Mouse (Mus musculus): ENCODE results near the gene St3gal2.
A peak's percentile ranks its signal among the peaks of the same experiment; 100 is the strongest.
"Not testable (repeated sequence)": the region's sequence is repeated elsewhere in the genome, so short reads cannot be mapped to it uniquely, and the experiment has no call there.

The St3gal2 gene

DNA sequence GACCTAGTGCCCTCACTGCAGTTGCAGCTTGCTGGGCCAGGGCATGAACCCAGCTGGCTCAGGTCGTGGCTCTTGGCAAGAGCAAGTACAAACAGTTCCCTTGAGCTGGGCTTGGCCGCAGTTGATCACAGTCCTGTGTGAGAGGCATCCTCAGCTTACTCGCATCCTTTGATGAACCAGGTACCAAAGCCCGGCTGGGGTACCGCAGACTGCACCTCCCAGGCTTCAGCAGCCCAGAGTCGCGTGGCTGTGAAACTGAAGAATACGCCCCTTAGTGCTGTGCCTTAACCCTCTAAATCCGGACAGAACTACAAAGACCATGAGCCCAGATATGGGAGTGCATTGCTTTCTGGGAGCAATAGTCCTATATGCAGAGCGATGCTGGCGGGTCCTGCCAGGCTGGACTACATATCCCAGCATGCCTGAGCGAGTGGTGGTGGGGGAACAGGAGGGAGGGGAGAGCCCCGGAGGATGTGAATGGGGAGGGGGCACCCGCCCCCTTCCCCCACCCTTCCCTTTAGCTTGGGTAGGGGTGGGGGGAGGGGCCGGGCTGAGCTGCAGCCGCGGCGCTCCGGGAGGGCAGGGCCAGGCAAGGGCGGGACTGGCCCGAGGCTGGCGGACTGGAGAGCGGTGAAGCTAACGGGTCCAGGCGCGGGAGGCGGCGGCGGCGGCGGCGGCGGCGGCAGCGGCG lies at the start of gene St3gal2:
Gene St3gal2, plus strand, starts transcription at position 582 of the 691 bp plus-strand sequence.
- DNase-seq: peak; percentile 89

DNA sequence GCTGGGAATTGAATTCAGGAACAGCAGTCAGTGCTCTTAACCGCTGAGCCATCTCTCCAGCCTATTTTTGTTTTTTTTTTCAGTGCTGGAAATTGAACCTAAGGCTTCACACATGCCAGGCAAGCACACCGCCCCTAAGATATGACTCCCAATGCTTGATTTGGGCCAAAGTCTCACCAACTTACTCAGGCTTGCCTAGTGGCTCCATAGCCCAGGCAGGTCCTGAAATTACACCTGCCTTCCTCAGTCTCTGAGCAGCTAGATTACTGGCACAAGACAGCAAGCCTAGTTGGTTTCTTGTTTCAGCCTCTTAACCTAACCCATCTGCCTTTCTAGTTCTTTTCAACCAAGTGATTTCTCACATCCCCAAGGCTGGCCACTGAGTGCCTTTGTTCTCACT lies 49.2 kb upstream of the St3gal2 start:
- no peak for DNase-seq

DNA sequence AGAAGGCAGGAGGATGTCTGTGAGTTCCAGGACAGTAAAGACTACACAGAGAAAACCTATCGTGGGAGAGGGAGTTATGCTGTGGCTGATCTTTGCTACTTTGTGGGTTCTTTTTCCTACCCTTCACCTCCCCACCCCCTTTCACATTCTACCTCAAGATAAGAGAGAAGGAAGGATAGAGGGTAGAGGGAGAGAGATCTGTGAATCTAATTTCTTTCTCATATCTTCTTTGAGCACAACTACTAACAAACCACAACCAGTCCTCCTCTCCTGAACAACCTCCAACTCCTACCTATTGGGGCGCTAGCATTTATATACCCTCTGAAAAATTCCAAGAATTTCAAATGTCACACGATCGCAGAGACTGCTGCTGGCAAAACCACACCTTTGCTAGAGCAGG lies 41.9 kb upstream of the St3gal2 start:
- no peak for DNase-seq

DNA sequence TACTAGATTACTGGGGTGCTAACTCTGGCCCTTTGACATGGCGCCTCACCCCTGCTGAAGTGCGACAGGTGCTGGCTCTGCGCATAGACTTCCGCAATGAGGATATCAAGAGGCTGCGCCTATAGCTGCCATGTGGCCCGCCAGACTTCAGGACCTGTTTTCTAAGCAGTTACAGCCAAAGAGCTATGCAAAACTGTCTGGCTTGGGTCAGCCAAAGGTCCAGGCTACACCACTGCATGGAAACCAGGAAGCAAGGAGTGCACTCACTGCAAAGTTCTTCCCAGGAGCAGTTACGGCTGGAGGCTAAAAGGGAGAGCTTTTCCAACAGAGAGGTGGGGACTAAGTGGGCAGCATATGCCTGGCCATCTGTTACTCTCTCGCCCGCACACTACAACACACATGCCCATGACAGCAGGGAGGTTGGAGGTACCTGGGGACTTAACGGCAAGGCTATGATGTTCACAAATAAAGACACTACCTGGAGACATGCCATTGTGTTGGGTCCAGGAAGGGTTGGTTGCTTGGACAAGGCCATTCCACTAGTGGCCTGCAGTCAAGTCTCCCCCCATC lies 37.9 kb upstream of the St3gal2 start:
- DNase-seq: peak; percentile 83

DNA sequence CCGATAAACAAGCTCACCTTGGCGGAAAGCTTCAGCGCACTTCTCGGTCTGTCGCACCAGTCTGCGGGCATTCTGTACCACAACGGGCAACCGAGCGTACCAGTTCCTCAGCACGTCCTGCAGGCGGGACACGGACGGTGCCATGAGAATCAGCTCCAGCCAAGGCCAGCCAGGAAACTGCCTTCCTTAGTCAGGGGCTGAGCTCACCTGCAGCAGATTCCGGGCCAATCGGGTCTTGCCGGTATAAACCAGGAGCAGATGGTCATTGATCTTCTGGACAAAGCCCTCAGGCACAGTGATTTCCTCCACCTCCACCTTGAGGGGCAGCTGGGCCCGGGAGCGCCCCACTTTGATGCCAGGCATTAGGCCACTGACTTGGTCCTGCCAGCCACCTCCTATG lies 35.9 kb upstream of the St3gal2 start:
- DNase-seq: peak; percentile 69

DNA sequence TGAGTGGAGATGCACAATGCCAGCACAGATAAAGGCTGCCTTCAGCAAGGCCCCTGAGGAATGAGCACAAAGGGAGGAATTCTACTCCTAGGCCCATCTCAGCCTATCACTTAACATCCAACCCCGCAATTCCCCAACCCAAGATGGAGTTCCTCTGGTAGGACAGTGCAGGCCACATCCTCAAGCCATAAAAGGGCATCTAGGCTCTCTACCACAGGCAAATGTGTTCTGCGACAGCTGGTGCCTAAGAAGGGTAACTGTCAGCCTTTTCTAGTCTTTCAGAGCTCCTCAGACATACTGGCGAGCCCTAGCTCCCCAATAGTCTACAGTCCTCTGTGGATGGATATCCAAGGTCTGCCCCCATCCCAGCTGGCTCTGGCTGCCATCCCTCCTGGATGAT lies 33.1 kb upstream of the St3gal2 start:
- DNase-seq: no peak

DNA sequence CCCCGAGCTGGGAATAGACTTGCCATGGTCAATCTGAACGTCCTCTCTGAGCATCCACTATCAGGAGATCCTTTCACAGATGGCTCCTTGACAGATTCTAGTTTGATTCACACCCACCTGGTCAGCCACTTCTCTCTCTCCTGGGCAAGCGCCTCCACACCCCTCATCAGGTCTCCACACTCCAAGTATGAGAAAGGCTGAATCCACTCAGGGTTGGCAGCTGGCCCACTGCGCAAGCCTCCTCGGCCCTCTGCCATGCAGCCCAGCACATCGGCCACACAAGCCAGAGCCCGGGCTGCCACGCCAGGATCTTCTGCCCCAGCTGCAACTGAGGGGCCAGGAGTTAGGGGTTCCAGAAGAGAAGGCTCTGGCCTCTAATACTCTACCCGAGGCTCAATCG lies 32.2 kb upstream of the St3gal2 start:
- DNase-seq: peak; percentile 62

DNA sequence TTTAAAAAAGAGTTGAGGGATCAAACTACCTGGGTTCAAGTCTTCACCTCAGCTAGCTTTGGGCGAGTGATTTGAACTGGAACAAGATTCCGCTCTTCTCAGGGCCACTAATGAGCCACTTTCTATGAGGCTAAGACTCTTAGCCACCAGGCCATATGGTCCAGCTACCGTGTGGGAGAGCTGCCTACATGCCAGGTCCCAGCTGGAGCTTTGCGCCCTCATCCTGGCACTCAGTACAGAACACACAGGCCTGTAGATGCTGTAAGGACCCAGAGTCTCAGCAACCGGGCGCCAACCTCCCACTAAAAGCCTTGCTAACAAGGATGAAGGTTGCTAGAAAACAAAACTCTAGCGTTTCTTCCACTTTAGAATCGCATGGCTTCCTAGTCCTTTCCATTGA lies 31.3 kb upstream of the St3gal2 start:
- DNase-seq: peak; percentile 84

DNA sequence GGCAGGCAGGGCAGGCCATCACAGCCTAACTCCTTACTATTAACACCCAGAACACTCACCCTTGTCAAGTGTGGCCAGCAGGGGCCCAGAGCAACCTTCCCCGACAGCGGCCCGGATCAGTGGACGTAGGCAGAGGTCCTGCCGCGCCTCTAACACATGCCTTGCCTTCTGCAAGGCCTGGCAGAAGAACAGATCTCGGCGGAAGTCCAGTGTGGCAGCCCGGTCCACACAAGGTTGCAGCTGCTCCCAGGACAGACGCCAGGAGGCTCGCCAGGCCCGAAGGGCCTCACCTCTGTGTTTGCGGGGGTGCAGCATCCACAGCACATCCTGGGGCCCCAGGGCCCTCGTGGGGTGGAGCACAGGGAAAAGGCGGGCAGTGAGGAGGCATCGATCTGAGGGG lies 30.9 kb upstream of the St3gal2 start:
- peak; percentile 81 for DNase-seq

DNA sequence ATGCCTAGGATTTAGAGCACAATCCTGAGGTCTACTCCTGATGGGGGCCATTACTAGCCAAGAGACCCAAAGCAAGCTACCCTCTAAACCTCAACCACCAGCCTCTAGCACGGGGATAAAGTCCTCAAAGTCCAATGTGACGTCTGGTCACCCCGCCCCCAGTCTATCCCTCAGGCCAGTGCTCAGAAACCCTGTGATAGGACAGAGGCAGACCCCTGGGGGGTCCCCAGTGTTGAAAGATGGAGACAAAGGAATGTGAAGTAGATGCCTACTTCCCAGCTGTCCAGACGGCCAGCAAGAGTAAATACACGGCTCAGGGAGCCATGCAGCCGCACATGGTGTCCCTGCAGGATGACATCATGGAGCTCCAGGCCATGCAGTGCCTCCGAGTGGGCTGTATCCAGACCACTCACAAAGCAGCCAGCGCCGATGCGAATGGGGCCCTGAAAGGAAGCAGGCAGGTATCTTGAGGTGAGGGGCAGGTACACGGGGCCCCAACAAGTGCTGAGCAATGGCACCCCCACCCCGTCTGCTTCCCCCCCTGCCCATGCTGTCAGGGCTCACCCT lies 29.7 kb upstream of the St3gal2 start:
- DNase-seq: peak; percentile 27

DNA sequence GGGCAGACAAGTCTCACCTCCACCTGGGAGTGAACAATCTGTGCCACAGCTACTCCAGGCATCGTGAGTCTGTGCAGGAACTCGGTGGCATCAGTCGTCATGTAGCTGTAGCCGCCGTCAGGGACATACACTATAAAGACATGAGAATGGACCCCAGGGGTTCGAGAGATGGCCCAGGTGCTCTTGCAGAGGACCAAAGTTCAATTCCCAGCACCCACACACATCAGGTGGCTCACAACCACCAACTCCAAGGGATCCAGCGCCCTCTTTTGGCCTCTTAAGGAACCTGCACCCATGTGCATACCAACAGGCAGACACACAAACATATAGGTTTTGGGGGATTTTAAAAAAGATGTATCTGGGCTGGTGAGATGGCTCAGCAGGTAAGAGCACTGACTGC lies 27.7 kb upstream of the St3gal2 start:
- DNase-seq: no peak

DNA sequence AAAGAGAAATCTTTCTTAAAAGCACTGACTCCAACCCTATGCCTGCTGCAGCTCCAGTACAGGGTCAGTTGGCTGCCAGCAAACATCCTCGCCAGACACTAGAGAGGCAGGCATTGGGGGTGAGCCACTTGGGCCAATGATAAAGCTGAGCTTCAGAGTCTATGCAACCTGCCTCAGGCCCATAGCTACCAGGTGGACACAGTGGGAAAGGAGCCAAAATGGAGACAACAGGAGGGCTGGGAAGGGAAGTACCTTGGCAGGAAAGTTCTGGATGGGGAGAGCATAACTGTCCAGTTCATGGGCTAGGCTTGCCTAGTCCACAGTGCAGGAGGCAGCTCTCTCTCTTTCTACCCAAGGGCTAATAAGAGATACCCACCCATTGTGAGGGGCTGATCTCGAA lies 26.8 kb upstream of the St3gal2 start:
- DNase-seq: peak; percentile 66

DNA sequence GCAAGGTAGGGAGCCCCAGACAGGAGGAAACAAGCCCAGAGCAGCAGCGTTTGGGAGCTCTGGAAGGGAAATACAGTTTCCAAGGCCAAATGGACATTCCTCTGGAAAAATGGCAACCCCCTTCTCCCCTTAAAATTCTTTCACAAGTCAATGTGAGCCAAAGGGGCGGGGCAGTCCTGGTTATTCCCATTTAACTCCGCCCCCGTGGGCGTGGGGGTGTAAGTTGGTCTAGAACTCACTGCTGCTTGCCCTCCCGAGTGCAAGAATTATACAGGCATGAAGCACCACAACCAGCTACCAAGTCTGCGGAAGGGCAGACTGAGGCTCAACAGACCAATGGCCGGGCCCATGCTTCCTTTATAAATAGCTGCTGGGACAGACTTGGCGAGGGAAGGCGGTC lies 24.9 kb upstream of the St3gal2 start:
- no peak for DNase-seq

DNA sequence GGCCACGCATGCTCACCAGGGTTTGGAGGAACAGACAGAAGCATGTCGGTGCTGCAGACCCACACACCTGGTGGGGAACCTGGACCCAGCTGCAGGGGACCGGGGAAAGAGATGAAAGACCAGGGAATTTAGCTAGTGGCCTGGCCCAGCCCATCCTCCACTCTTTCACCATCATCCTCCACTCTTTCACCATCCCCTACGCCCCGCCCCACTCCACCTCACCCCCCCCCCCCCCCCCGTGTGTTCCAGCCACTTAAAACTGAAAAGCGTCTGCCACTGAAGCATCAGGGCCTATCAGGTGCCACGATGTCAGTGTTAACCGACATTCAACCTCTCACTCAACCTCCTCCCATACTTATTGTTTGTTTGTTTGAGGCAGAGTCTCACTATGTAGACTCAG lies 24.5 kb upstream of the St3gal2 start:
- DNase-seq: no peak

DNA sequence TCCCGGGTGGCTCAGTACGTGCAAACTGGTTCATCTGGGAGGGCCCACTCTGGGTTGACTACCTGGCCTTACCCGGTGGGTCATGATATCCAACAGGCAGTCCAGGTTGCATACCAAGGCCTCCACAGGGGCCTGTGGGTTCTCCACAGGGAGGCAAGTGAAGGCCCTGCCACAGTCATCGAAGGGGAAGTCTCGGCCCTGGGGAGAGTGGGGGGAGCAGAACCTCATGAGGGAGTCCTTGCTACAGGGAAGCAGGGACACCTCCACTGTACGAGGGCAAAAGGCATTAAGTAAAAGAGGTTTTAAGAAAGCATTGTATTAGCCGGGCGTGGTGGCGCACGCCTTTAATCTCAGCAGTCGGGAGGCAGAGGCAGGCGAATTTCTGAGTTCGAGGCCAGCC lies 23.9 kb upstream of the St3gal2 start:
- DNase-seq: no peak

DNA sequence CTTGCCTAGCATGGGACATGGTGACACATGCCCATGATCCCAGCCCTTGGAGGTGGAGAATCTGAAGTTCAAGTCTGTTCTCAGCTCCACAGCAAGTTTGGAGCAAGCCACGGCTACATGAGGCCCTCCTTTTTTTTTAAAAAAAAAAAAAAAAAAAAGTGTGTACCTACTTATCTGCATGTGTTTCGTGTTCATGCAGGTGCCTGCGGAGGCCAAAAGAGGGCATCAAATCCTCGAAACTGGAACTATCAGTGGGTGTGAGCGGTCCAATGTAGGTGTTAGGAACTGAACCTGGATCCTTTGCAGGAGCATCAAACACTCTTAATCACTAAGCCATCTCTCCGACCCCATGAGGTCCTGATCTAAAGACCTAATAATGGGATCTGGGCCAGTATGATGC lies 22.2 kb upstream of the St3gal2 start:
- no peak for DNase-seq

DNA sequence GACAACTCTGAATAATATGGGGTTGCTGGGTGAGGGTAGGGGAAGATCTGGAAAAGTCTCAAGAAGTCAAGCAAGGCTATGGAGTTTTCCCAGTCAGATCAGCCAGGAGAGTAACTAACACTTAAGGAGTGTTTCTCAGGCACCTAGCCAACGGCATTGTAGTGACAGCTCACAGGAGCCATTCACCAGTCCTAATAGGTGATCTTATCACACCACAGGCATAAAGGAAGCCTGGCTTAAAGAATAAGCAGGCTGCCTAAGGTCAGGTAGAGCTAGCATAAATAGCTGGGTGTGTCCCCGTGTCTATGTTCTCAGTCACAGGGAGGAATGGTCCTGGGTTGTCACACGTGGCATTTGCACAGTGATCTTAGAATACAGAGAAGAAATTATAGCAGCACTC lies 18.7 kb upstream of the St3gal2 start:
- no peak for DNase-seq

DNA sequence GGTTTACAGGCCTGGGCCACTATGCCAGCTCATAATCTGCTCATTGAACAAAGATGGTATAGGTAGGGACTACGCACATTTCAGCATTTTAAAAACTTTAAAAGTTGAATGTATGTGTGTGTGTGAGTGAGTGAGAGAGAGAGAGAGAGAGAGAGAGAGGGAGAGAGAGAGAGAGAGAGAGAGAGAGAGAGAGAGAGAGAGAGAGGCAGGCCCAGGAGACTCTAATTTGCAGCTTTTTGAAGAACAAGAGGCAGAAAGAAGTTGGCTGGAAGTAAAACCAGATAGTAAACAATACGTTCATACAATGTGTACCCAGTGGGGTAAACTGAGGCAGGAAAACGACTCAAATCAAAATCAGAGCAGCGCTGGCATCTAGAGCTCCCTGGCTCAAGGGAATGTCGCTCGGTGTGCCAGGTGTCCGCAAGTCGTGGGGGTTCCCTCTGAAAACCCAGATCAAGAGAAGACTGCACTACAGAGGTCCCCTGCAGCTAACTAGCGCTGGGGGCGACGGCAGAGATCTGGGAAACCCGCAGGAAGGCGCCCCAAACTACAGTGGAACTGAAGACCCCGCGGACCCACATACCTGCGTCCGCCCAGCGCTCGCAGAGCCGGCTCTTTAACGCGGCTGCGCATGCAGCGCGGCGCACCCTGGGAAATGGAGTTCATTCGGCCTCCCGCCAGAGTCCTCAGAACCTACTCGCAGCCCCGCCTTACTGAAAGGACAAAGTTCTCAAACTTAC lies 17.7 kb upstream of the St3gal2 start, which contains the start of gene Fuk:
Gene Fuk, minus strand, starts transcription at position 650 of the 740 bp plus-strand sequence.
- DNase-seq: peak; percentile 78

DNA sequence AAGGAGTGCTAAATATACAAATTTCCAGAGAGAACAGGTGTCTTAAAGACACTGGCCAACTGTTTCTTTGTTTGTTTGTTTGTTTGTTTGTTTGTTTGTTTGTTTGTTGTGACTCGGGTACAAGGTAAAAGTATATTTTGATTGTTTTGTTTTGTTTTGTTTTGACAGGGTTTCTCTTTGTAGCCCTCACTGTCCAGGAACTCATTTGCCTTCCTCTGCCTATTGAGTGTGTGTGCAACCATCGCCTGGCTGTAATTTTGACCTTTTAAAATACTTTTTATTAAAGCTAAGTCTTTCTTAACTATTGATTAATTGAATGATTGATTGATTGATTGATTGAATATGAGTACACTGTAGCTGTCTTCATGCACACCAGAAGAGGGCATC lies 17.1 kb upstream of the St3gal2 start:
- DNase-seq: no peak

DNA sequence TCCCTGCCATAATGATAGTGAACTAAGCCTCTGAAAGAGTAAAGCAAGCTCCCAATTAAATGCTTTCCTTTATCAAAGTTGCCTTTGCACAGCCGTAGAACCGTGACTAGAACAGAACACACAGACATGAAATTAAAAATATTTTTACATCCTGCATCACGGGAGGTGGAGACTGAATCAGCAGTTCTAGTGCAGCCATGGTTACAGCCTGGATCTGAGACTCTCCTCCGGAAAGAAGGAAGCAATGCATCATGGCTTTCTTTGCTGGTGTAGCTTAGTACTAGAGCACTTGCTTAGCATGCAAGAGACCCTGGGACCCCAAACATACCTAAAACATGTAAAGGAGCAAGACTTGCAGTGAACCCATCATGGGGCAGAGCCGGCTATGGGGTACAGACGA lies 14.3 kb upstream of the St3gal2 start:
- no peak for DNase-seq

DNA sequence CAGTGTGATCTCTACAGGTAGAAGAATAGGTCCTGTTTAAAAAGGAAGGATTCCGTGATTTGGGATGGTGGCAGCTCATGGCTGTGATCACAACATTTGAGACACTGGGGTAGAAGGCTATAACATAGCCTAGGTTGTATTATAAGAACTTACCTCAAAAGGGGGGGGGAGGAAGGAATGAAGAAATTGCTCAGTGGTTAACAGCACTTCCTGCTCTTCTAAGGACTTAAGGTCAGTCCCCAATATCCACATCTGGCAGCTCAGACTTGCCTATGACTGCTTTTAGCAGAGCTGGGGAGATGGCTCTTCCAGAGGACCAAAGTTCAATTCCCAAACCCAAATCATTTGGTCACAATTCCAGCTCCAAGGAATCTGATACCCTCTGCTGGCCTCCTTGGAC lies 13.0 kb upstream of the St3gal2 start:
- no peak for DNase-seq

DNA sequence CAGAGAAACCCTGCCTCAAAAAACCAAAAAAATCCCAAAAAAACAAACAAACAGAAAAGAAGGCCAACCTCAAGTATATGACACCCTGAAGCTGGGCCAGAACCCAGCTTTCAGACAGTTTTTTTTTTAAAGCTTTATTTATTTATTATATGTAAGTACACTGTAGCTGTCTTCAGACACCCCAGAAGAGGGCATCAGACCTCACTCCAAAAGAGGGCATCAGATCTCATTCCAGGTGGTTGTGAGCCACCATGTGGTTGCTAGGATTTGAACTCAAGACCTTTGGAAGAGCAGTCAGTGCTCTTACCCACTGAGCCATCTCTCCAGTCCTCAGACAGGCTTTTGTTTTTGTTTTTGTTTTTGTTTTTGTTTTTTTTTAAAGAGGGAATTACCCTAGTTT lies 9.9 kb upstream of the St3gal2 start:
- DNase-seq: not testable (repeated sequence)

DNA sequence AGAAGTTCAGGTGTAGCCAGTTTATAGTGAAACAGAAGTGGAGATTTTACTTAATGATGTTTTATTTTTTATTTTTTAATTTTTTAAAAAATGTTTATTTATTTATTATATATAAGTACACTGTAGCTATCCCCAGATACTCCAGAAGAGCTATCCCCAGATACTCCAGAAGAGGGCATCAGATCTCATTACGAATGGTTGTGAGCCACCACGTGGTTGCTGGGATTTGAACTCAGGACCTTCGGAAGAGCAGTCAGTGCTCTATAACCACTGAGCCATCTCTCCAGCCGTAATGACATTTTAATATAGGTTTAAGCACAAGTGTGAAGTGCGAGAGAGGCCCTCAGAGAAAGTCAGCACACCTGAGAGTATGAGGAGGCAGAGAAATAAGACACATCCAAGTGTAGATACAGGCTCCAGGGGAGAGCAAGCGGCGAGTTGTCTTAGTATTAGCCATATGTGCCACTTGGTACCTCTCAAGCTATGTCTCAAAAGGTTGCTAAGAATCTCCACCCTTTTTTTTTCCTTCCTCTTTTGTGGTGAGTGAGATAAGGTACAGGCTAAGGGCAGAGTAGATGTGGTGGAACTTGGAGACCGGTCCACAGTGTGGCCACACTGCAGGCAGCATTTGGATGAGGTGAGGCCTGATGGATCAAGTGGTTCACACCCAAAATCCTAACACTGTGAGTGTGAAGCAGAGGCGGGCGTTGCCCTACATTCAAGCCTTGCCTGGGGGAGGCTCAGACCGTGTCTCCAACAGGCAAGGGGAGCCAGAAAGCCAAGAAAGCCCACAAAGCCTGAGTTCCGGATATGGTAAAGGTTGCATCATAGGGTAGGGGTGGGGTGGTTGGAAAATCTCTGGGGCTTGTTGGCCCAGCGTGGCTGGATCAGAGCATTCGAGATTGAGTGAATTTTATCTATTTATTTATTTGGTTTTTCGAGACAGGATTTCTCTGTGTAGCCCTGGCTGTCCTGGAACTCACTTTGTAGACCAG lies 7.8 kb upstream of the St3gal2 start:
- no peak for DNase-seq
